Comparison of ENCODE assay signal across 9 mouse cellular contexts in the genomic region with DNA sequence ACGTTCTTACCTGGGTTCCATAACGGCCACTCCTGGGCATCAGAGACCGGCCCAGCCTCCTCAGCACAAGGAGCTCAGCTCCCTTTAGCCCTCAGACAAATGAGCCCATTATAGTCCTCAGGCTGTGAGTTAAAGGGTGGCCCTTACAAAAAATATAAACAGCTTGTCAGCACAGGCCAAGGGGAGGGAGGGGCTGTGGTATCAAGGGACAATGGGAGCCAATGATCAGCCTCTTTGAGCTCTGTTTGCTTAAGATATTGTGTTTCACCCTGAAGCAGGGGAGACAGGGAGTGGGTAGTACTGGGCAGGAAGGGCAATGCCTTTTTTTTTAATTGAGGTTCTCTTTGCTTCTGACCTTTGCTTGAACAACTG. TPM values are rescaled to one million over a fixed set of nuclear protein-coding genes. Genes with fewer than 3 reads are reported as not detected.
DNase-seq lines count a peak whose midpoint lies in the region; ATAC-seq and TF ChIP-seq lines count a peak whose summit lies in the region.
"Had no signal": no experiment of that assay in that cellular context is flagged by ENCODE, and none has a peak within 500 bp of the region (broad histone marks: within the 10 kb centered on the region; RNA-seq: fewer than 3 reads in every experiment).

No protein-coding gene starts in this region.

- H3K4me1 ChIP-seq in E14TG2a.4 (replicated peaks; ENCODE audit: low read depth, low read length) = peaks cover 50% of the 10 kb centered on the region
- H3K4me1 ChIP-seq in hindbrain, embryonic 13.5 days (replicated peaks) = peaks cover 42% of the 10 kb centered on the region

- ATAC-seq in hindbrain, embryonic 13.5 days (ENCODE audit: low FRiP score) = peak; percentile 55

- peak overlapping the region; percentile 58 for H3K9ac ChIP-seq in hindbrain, embryonic 13.5 days

- no peaks in the 10 kb centered on the region for H3K36me3 ChIP-seq in E14TG2a.4 (ENCODE audit: insufficient read depth, low read length)
- H3K36me3 ChIP-seq in hindbrain, embryonic 13.5 days = no peaks in the 10 kb centered on the region

- DNase-seq in brain, embryonic 14.5 days (ENCODE audit: low read depth) = peak; percentile 84
- DNase-seq in lung, postnatal 14 days = peak; percentile 15
- DNase-seq in cerebellum, adult 9-10 months = no peak
- no peak for DNase-seq in layer of hippocampus, adult 9-11 months
- DNase-seq in adipocyte (ENCODE audit: low spot score) = no peak
- DNase-seq: layer of hippocampus, postnatal 36 days; thymus, adult 2 months had no signal

- TF ChIP-seq POLR2A in brain, embryonic 14.5 days (IDR thresholded peaks at IDR 0.05; ENCODE audit: borderline replicate concordance, extremely low read depth, insufficient read depth, insufficient read length, poor library complexity, severe bottlenecking) = no peak

- no peaks in the 10 kb centered on the region for H3K9me3 ChIP-seq in E14TG2a.4 (ENCODE audit: low read length)
- no peaks in the 10 kb centered on the region for H3K9me3 ChIP-seq in hindbrain, embryonic 13.5 days

- H3K27ac ChIP-seq in hindbrain, embryonic 13.5 days = 0 out of 2 replicates have a peak overlapping the region, but pooled peaks have one; percentile 42

- peak overlapping the region; percentile 41 for H3K4me3 ChIP-seq in E14TG2a.4 (replicated peaks; ENCODE audit: low read length)
- peak overlapping the region; percentile 19 for H3K4me3 ChIP-seq in hindbrain, embryonic 13.5 days

- H3K27me3 ChIP-seq in E14TG2a.4 (ENCODE audit: insufficient read depth, low read length) = peaks cover 19% of the 10 kb centered on the region
- no peaks in the 10 kb centered on the region for H3K27me3 ChIP-seq in hindbrain, embryonic 13.5 days

- 1% methylated on average over 3 of the region's 3 CpGs for WGBS in hindbrain, embryonic 13.5 days

- peak overlapping the region; percentile 41 for H3K4me2 ChIP-seq in hindbrain, embryonic 13.5 days

- TF ChIP-seq CTCF in E14TG2a.4 (conservative IDR thresholded peaks at IDR 0.05; ENCODE audit: low read length) = no peak
- TF ChIP-seq CTCF in brain, embryonic 14.5 days (IDR thresholded peaks at IDR 0.05; ENCODE audit: borderline replicate concordance, extremely low read depth, insufficient read depth, insufficient read length) = no peak

RNA-seq across cellular contexts. Expression of a gene that starts 36.1 kb away (rescaled TPM):
- polyA plus RNA-seq in brain, embryonic 14.5 days (2012; rRNA removed) = 102 and 118 TPM in 2 replicates
- polyA plus RNA-seq in hindbrain, embryonic 13.5 days (2015; fragmentation: Nextera tagmentation; extraction: Ambion mirVana) = 131 and 137 TPM in 2 replicates

Comparison
In these comparisons a context has a peak if more than half of its experiments do, and no peak if none do; other contexts are left out.
1. DNase-seq: peak in brain, embryonic 14.5 days (single experiment) and lung, postnatal 14 days (single experiment); none in cerebellum, adult 9-10 months (single experiment), layer of hippocampus, adult 9-11 months (single experiment) and adipocyte (single experiment).